Mouse (Mus musculus) c-Kit-positive CD71-negative TER-119-negative erythroid progenitor cells, embryonic 14.5 days (primary cell): ENCODE measurements around the gene Srgap1.

Source experiments
- DNase-seq: peaks from one replicate; pipeline ENCODE4 v3.0.0-alpha.2; 2013; ENCODE audit warnings: low read depth

Srgap1 gene

GRCm38 (mm10) chr10:122017063-122017462 lies 30.1 kb downstream of the Srgap1 start:
- no peak for DNase-seq

- DNase-seq: no peak
Measured at GRCm38 (mm10) chr10:122016631-122017030, 30.5 kb downstream of the Srgap1 start.

GRCm38 (mm10) chr10:122012321-122012720 lies 34.8 kb downstream of the Srgap1 start:
- no peak for DNase-seq

GRCm38 (mm10) chr10:122008731-122009391 lies 38.3 kb downstream of the Srgap1 start:
- DNase-seq: peak; percentile 46

DNA sequence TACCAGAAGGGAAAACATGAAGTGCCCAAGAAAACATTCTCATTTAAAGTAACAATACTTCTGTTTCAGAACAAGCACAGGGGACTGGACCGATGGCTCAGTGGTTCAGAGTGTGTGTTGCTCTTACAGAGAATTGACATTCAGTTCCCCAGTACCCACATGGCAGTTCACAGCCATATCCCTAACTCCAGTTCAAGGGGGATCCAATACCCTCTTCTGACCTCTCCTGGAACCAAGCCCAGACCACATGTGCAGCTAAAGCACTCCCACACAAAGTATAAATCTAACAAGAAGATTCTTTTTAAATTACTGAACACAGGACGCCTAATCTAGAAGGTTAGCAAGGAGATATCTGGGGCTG lies 38.8 kb downstream of the Srgap1 start:
- no peak for DNase-seq

GRCm38 (mm10) chr10:122006606-122007005 lies 40.5 kb downstream of the Srgap1 start:
- DNase-seq: no peak

- DNase-seq: no peak
Measured at GRCm38 (mm10) chr10:122006151-122006550, 41.0 kb downstream of the Srgap1 start.

- no peak for DNase-seq
Measured at GRCm38 (mm10) chr10:122005560-122005959, 41.6 kb downstream of the Srgap1 start.

- no peak for DNase-seq
Measured at GRCm38 (mm10) chr10:122002930-122003329, 44.2 kb downstream of the Srgap1 start.

GRCm38 (mm10) chr10:121998806-121999205 lies 48.3 kb downstream of the Srgap1 start:
- no peak for DNase-seq

DNA sequence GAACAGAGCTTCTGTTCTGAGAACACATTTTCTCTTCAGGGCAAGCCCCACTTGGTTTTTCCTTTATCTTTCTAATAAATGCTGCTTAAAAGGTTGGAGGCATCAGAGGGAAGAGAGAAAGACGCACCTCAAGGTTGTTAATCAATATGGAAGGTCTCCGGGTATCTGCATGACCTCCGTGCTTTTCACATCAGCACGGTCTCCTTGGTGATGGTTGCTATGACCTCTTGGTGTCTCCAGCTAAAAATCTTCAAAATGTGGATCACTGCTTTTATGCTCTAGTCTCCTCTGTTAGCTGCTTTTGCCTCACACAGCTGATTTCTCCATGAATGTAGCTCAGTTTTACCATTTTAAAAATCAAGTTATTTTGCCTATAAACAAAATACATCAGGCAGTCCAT lies 50.6 kb downstream of the Srgap1 start:
- DNase-seq: no peak

GRCm38 (mm10) chr10:121995448-121995847 lies 51.7 kb downstream of the Srgap1 start:
- DNase-seq: no peak

DNA sequence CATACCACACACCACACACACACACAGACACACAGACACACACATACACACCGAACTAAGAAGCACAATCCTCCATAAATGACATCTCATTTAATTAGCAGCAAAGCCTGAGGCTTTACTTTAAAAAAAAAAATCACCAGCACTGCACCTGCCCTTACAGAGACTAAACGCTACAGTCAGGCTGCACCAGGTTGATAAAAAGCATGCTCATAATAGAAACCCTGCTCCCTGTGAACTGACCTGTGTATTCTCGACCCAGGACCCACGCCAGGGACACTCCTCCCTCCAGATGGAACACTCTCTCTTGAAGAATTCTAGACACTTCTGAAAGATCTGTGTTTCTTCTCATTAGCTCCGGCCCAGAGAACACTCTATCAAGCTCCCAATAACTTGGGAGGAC lies 52.5 kb downstream of the Srgap1 start:
- DNase-seq: no peak

- no peak for DNase-seq
Measured at GRCm38 (mm10) chr10:121992609-121993008, 54.5 kb downstream of the Srgap1 start.

DNA sequence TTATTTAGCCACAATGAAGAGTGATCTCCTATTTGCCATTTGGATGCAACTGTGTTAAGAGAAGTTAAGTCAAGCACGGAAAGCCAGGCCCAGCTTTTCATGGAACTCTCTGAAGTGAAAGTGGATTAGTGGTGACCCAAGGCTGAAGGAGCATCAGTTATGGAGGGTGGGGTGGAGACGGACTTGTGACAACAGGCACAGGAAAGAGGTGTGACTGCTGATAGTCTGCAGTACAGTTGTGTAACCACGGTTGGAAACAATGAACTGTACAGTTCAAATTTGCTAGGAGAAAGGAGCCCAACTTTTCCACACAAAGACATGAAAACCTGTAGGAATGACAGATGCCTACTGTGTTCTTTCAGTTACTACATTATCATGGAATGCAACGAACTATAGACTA lies 60.1 kb downstream of the Srgap1 start:
- DNase-seq: no peak

DNA sequence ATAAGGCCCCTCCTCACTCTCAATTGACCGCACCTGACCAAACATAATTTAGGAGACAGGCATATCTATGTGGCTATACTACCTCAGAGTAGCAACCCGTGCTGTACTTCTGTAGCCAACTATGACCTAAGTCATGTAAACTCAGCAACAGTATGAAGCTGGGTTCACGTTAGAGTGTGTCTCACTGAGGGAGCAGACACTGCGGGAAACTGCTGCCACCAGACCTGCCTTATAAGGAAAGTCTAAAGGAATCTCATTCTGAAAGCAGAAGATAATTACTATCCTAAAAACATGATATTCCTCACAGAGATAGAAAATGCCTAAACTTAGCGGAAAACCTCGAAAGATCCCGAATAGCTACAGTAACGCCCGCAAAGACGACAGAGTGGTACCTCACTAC lies 62.2 kb downstream of the Srgap1 start:
- no peak for DNase-seq

DNA sequence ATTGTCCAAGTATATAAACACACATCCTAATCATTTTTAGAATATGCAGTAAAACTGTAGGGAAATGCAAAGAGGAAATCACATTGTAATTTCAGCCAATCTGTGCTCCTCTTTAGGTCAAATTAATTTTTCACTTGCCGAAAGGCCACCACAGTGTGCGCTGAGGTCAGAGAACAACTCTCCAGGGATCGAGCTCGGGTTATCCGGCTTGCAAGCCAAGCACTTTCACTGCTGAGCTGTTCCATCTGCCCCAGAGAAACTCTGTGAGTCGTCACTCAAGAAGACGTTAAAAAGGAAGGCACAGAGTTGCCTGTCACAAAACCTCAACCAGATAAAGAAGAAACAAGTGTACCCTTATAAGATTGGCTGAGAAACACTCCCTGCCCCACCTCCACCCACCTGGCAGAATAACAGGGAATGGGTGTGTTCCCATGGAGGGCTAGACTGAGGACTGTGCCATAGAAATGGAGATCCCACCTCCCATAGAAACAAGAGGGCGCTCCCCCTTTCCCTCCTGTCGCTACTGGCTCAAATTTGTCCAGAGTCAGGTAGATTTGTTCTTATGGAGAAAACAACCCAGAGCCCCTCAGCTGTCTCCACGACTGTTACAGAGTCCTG lies 63.0 kb downstream of the Srgap1 start:
- no peak for DNase-seq

DNA sequence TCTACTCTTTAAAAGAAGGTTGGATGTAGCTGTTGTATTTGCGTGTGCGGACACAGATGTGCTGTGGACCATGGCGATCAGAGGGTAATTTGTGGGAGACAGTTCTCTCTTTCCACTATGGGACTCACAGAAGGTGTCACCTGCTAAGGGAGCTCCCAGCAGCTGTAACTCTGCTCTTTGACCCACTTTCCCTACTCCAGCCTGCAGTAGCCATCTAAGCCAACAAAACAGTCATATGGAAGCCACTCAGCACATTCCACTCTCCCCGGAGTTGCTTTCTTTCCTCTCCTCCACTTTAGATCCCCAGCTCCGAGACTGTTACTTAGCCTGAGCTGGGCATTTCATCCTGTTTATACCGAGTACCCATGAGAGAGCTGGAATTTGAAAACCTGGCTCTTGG lies 71.8 kb downstream of the Srgap1 start:
- DNase-seq: no peak

DNA sequence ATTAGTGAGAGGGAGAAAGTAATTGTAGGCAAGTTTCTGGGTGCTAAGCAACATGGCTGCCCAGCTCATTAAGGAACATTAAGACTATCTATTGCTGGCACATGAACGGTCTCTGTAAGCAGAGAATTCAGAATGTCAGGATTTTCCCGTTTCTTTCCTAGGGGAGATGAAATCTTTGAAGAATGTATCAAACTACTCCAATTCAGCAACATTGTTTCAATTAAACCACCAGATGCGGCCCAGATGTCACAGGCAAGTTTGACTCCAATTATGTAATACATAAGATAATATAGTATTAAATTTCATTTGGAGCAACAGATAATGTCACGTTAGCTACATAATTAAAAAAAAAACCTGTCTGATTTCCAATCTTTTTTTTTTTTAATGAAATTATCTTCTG lies 72.5 kb downstream of the Srgap1 start:
- no peak for DNase-seq

DNA sequence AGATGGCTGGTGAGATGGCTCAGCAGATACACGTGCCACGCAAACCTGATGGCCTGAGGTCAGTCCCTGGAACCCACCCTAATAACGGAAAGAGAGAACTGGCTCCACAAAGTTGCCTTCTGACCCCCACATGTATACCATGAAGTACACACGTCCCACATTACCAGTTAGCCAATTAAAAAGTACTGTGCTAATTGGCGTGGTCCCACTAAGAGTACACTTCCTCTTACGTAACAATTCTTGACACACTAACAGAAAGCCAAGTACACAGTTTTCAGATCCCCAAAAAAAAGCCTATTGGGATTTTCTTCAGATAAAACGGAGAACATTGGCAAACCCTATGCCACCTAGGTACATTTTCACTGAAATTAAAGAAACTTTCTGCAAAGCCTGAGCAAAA lies 73.8 kb downstream of the Srgap1 start:
- no peak for DNase-seq

DNA sequence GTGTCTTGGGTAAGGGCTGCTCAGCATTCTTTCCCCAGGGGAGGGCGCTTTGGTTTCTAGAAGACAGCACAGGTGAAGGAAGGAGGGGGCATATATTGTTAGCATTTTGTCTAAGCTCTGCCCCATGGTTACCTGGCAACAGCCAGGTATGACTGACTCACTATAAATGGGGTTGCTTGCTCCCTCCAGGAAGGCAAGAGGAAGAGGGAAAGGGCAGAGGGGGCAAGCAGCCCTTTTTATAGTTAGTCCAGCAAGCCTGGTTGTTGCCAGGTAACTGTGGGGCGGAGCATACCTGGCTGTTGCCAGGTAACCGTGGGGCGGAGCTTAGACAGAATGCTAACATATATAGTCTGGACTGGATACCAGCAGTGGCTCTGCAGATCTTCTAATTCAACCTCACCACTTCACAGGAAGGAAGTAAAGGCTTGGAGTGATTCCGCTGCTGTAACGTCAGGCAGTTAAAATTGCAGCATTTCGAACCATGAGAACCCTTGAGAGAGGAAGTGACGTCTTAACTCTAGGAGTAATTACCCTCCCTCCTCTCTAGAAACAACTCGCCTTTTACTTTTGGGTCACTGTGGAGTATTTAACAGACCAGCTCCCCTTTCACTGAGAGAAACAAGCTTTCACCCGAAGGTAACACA lies 74.7 kb downstream of the Srgap1 start:
- no peak for DNase-seq

DNA sequence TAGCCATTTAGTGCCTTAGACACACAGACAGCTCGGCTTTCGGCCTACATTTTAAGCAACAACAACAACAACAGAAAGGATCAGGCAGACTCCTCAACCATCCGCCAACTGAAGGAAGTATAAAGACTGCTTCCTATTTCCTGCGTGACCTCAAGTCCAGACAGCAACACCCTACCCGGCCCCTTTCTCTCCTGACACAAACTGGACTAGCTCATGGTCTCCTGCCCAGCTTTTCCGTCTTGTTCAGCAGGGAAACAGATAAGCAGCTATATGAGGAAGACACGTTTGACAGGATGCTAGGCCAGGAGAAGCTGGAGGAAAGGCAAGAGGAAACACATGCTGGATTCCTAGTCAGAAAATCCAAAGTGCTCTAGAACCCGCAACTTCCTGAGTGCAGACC lies 75.5 kb downstream of the Srgap1 start:
- no peak for DNase-seq

DNA sequence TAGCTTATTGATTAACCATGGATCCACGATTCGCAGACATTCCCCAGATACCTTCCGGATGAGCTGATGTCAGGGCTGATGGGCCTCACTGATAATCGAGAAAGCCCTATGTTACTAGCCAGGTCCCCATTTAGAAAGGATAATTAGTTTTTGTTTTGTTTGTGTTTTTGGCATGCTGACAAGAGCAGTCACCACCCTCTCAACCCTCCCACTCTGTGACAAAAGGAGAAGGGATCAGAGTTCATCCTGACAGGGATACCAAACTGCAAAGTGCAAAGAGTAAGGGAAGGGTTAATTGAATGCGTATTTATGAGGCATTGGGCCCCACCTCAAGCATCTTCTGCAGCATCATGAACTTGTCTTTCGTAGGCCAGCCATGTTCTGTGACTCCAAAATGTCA lies 76.2 kb downstream of the Srgap1 start:
- DNase-seq: no peak

- DNase-seq: no peak
Measured at GRCm38 (mm10) chr10:121964114-121964513, 83.0 kb downstream of the Srgap1 start.
